Mouse (Mus musculus) kidney, postnatal 4 days (tissue): ENCODE measurements around the gene Gm1043.

ENCODE experiments used
- DNase-seq, 2 experiments: peaks; one replicate each; pipeline ENCODE4 v3.0.0; 2021; ENCODE audit warnings: mixed read lengths in 2 of 2

The Gm1043 gene

DNA sequence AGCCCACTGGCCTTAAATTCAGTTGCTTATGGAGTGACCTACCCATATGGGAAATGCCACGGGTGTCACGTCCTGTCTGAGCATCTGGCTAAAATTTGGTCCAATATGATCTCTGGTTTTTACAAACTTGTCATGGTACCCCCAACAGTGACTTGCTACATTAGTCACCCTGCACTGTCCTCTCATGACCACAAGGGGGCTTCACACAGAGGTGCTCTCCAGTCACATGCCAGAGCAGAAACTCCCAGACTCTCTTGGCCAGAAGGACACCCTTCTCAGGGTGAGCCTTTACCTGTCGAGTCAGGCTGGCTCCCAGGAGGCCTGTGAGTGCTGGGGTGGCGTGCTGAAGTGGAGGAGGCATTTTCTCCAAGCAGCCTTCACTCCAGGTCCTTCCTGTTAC is 33.1 kb downstream of the Gm1043 start:
- DNase-seq = peak; percentile 25 to 30

DNA sequence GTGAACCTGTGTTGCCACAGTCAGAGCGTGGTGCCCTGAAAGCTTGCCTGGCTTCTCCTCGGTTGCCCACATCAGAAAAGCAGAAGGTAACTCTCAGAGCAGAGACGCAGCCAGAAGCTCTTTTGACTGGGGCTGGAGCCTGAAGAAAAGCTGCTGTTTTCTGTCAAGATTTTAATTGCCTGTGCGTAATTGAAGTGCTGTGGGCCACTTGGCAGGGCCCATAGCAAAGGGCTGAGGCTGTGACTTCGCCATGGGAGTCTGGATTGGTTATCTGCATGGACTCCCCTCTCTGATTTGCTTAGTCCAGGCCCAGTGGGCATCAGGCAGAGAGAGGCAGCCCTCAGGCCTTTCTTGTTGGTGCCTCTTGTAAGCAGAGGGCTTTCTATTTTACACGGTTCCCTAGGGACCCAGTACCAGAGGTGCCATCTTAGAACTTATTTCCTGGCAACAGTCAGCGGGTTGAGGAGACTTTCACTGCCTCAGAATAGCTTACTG is 36.1 kb downstream of the Gm1043 start:
- DNase-seq = no peak

DNA sequence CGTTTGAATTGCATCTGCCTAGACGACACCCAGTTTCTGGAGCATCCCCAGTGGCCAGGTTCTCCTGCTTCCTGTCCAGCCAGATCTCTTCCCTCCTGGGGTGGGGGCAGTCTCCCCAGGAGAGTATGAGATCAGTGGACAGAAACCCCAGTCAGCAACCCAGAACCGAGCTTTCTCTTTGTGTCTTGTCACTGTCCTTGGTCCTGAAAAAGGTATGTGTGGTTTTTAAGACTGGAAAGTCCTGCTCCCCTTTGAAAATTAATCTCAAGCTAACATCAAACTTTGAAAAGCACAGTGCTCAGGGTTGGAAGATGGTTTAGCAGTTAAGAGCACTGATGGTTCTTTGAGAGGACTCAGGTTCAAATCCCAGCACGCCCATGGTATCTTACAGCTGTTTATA is 46.7 kb downstream of the Gm1043 start:
- peak in 1 of 2 experiments; percentile 9 for DNase-seq

DNA sequence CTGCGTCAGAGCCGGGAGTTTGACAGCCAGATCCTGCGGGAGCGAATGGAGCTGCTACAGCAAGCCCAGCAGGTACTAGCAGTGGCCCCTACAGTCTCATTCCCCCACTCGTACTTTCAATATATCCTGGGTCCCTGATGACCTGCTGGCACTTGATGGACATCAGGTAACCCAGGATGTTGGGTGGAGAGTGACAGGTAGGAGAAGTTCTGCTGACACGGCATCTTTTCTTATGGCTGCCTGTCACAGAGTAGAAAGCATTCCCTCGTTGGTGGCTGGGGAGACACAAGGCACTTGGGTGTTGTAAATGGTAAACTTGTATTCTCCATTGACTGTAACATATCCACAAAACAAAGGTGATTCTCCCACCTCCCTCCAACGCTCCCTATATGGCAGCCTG is 56.6 kb downstream of the Gm1043 start:
- no peak for DNase-seq

DNA sequence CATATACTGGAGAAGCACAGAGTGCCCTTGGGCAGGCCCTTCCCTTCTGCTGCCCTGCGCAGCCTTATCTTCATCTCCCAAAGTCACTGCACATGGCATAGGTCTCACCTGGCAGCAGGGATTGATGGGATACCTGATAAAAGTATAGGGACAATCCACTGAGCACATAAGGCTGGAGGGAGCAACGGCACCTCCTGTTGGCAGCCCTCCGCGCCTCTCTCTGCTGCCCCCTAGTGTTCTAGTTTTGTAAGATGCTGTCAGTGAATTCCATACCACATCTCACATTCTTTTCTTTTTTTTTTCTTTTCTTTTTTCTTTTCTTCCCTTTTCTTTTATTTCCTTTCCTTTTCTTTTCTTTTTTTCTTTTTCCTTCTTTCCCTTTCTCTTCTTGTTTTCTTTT is 62.4 kb downstream of the Gm1043 start:
- DNase-seq = peak; percentile 56 to 64

DNA sequence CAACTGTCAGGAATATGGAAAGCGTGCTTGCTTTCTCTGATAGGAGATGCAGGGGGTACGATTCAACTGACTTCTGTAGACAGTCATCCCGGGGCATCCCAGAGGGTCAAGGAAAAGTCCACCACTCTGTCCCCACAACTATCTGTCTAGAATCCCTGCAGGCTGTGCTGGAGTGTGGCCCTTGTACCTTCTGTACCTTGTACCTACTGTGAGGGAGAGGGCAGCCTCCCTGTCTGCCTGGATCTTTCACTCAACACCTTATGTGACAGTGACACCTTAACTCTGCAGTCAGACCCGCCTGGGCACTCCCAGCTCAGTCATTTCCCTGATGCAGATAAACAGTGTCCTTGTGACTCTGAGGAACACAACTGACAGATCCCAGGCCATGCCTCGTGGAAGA is 65.5 kb downstream of the Gm1043 start:
- DNase-seq = no peak

DNA sequence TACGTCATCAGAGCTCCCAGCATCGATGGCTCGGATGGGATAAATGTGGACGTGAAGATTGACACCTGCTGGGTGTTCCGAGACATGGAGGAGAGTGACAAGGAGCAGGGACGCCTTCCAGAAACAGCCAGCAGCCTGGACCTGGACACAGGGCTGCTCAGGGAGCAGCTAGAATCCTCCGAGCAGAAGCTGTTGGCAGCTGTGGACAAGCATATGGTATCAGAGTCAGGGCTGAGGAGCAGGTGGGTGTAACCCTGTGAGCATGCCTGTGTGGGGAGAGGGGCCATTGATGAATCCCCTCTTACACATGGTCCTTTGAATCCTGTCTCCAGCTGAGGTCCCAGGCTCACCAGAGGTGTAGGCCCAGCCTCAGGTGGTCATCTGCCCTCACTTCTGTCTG is 69.3 kb downstream of the Gm1043 start:
- DNase-seq = no peak

DNA sequence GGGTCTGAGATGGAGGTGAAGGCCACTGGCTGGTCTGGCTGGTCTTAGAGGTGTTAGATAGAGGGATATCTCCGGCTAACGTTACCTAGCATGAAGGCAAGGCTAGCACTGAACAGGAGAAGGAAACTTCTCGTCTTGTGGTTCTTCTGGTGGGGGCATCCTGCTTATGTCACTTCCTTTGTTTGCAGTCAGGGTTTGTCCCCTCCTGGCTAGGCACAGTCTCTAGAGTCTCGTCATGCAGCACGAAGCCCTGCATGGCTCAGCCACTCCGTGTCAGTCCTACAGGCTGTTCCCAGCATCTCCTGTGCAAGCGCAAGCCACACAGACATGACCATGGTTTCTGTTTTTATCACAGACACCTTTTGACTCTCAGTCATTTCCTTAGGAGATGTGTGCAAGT is 73.2 kb downstream of the Gm1043 start:
- no peak for DNase-seq

DNA sequence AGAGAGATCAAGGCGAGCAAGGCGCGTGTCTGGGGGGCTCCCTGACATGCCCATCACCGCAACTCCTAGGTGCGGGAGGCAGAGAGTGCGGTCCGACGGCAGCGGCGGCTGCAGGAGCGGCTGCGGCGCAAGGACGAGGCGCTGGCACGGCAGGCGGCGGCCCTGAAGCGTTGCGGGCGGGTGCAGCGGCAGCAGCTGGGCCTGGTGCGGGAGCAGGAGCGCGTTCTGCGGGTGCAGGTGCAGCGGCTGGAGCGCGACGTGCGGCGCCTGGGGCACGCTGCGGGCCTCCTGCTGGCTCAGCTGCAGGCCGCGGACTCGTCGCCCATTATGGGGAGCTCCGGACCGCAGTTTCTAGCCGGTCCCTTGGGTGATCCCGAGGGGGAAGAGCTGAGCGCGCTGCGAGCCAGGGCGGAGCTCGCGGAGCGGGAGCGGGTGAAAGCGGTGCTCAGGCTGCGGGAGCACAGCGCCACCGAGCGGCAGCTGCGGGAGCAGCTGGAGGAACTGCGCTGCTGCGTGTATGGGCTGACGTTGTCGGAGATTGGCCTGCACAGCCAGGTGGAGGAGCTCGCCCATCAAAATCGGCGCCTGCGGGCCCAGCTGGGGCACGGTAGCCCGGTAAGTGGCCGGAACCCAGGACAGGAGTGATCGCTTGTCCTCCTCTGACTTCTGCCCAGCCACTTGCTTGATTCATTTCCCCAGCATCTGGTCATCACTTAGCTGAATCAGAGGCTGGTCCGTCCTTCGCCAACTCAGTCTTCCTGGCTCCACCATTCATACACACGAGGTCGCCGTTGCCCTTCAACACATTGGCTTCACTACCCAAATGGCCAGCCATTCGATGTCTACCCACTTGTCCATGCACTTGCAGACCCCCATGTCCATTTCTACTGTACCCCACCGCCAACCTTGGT is 78.0 kb downstream of the Gm1043 start:
- DNase-seq = peak; percentile 65 to 73

DNA sequence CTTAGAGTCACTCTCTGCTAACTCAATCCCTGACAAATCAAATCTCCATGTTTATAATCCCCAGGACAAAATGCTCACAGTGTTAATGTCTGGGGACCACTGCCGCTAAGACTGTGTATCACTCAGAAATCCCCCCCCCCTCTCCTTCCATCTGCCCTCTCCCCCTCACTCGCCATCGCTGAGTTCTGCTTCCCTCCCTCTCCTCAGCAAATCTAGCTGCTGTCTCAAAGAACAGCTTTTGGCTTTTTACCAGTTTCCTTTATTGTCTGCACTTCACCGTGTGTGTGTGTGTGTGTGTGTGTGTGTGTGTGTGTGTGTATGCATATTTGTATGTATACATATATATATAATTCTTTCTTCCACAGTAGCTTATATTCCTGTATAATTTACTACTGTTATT is 91.3 kb downstream of the Gm1043 start:
- no peak for DNase-seq

DNA sequence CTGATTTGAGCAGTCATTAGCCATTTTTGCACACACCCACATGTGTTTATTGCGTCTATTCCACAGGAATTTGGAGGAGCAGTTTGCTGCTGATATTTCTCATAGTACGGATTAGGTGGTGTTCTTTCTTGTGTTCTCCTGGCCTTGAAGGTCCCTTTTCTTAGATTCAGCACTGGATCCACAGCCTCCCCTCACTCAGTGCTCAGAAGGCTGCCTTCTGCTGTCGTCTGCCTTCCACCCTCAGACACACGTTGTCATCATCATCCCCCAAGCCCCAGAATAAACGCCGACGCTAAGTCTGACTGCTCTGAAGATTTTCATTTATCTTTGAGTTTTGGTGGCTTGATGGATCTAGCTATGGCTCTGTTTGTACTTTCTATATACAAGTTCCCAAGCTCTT is 91.9 kb downstream of the Gm1043 start:
- no peak for DNase-seq

DNA sequence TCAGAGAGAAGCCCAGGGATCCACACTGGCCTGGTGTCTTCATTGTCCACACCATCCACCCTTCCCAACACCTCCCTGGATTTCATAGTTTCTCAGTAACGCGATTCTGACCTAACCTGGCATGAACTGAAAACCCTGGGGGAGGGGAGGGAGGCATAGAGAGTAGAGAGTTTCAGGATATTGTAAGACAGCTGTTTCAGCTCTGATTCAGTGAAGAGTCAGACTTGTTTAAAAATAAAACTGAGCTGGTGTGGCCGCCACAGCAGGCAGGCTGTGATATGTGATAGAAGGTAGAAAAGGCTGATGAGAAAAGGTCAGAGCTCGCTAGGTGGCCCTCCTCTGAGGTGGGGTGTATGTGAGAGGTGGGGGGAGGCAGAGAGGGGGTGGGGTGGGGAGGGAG is 93.6 kb downstream of the Gm1043 start:
- DNase-seq = no peak

DNA sequence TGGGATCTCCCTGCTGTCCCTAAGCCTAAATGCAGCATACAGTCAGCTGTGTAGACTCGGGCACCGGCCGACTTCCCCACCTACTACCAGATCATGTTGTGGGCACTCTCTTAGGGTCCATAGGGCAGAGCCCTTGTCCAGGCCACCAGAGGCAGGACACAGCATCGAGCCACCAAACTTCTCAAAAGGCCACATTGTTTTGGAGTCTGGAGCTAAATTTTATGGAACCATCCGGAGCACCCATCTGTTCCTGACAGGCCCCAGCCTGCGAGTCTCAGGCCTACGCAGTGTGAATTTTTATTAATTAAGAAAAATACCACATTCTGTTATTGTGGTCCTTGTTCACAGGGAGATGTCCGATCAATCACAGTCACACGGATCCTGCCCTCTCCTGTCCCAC is 94.7 kb downstream of the Gm1043 start:
- no peak for DNase-seq

DNA sequence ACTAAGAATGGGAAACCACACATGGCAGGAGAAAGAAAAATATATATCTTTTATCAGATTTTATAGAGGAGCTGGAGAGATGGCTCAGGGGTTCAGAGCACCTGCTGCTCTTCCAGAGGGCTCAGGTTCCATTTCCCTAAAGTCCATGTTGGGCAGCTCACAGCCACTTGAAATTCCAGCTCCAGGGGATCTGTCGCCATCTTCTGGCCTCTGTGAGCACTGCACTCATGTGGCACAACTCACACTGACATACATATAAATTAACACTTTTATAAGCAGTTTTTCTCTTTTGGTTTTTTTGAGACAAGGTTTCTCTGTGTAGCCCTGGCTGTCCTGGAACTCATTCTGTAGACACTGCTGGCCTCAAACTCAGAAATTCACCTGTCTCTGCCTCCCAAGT is 95.5 kb downstream of the Gm1043 start:
- DNase-seq = no peak

DNA sequence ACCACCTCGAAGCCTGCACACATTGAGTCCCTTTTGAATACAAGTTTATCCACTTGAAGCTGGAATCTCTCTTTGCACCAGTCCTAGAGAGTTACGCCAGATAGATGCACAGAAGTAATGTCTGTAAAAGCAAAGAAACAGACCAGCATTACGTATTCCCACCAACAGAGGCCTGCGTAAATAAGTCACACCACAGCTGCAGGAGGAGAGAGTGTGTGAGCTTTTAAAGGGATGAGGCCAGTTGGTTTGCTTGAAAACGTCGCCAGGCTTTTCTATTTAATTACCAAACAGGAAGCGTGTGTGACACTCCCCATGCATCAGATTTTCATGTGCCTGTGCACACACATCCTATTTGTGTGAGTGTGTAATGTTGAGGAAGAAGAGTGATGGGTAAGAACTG is 99.4 kb downstream of the Gm1043 start:
- no peak for DNase-seq

DNA sequence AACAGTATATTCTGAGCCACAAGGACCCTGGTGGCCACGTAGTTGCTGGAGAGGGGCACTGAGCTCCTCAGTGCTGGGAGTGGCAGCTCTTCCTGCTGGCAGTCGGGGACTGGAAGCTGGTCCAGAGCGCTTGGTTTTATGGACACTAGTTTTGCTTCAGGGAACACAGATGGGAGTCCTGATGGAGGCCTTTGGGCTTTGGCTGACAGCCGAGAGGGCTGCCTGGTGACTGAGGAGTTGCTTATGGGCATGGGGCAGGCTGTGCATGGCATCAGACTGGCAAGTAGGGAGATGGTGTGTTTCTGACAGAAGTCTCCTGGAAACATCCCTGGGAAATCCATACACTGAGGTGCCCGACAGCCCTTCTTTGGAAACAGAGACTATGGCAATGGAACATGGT is 105.2 kb downstream of the Gm1043 start:
- DNase-seq = no peak

DNA sequence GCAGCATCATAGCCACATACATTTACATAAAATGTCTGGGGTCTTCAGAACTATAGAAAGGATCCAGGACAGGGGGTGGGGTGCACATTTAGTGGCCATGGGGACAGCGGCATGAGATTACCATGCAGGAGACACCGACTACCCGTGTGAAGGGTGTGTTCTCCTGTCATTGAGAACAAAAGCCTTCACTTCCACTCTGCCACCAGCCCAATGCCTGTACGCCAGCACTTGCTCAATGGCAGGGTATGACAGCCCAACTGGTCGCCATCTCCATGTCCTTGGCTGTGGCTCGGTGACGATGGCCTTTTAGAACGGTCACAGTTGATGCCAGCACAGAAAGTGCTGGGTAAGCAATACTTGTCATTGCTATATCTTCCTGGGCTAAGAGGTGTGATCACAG is 111.0 kb downstream of the Gm1043 start:
- DNase-seq = no peak

DNA sequence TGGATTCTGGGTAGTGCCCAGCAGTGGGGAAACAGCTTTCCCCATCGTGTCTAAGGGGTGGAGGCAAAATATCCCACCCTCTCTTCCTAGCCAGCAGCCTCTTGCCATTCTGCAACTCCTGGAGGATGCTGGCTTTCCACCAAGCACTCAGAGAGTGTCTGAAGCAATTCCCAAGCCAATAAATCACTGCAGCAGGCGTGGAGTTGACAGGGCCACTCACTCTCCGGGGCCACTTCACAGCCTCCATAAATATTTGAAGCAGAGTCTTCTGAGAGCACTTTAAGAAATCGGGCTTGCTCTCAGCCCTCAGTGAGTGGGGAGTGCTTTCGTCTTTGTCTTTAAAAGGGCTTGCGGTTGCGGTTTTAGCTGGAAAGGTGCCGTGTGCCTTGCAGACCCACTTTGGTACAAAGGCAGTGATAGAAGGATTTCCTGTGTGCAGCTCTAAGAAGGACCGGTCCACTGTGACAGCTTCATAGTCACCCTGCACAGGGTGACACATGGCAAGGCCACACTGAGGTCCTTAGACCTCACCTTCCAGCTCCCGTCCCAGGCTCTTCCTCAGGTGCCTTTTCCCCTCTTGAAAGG is 111.6 kb downstream of the Gm1043 start:
- DNase-seq = peak; percentile 13 to 27

DNA sequence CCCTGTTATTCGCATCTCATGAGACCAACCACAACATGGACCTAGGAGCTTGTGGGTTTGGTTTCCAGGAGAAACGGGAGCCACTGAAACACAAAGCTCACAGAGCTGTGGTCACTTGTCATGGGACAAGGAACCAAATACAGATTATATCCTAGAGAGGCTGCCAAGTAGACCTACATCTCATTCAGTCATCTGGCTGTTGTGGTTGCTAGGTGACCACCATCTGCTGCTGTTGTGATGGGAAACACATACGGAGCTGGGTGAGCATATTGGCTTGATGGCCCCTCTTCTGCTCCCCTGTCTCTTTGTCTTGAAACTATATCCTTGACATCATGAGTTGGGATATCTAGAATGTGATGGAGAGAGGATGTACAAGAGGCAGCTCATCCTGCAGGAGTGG is 112.3 kb downstream of the Gm1043 start:
- DNase-seq = no peak

DNA sequence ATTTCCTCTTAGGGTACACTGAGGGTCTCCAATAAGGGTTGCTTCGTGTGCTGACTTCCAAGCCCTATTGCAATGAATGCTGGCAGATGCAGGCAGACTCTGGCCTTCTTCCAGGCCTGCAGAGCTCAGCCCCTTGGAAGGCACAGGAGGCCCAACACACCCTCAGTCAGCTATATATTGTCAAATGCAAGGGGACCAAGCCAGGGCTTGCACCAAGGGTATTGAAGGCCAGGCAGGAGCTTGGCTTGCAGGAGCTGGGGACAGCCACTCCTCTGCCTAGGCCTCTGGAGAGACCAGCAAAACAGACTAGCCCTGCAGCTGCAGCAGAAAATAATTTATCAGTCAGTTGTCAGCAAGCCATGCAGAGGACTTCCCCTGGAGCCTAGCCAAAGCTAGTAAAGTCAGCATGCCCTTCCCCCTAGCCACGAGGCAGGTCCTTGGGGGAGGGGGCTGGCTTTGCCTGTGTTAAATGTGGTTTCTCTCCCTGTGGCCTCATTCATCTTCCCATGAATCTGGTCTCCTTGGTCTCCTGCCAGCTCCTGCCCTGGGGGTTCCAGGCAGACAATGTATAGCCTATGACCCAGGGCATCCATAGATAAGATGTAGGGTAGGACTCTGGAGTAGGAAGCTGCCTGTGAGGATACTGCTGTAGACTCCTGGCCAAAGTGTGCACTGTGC is 113.0 kb downstream of the Gm1043 start:
- DNase-seq = peak; percentile 50 to 58

DNA sequence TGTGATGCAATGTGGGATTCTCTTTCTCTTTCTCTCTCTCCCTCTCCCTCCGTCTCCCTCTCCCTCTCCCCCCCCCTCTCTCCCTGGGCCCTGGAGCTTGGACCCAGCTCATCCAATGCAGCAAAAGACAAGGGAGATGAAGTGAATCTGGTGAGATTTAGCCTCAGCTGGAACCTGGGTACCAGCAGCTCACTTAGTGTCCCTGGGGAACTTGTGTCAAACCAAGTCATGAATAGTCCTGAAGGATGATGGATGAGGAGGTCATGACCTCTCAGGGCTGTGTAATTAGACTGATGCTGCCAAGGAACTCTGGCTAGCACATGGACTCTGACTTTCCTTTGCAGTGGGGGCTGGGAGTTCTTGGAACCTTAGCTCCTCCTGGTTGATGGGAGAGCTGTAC is 117.1 kb downstream of the Gm1043 start:
- DNase-seq = no peak

DNA sequence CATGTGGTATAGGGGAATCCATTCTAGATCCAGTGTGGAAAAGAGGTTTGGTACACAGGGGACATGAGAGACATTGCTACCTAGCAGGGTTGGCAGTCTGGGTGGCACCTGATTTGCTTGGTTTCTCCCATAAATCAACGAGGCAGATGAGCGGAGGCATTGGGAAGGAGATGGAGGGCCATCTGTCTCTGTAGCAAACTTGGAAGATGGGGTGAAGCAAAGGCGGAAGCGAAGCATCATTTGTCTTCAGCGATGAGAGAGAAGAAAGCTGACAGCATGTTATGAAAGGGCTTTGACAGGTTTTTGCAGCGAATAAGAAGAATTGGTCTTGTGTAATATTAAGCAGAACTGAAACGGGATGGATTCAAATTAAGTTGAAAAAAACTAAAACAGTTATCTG is 119.7 kb downstream of the Gm1043 start:
- no peak for DNase-seq

DNA sequence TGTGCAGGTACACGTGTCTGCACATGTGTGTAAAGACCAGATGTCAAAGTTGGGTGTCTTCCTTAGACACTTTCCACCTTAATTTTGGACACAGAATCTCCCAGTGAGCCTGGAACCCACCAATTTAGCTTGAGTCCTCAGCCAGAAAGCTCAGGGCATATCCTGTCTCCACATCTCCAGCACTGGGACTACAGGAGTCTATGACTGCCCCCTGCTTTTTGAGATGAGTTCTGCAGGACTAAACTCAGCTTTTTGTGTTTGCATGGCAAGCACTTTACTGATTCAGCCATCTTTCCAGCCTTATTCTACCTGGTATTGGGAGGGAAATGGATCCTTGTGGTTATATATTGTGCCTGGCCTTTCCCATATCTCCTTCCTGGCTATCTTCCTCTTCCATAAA is 120.2 kb downstream of the Gm1043 start:
- DNase-seq = no peak

DNA sequence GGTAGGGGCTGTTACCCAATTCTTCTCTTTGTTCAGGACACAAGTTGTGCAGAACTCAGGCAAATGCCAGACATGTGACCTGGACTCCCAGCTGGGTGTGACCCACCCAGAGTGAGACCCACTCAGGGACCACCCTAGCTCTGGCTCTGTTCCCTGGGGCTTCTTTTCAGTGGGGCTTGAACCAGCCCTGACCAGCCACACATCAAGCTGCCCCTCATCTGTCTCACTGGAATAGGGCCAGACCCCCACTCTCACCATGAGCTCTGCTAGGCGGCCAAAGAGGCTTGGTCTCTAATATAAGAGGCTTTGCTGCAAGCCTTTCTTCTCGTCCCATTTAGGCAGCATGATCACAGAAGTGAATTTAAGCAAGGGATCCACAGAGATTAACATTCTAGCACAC is 121.2 kb downstream of the Gm1043 start:
- no peak for DNase-seq
